Mouse (Mus musculus): ENCODE measurements around the gene Gm6583. TPM values are rescaled to one million over a fixed set of nuclear protein-coding genes. Genes with fewer than 3 reads are reported as not detected.
"Not testable (repeated sequence)": the region's sequence is repeated elsewhere in the genome, so short reads cannot be mapped to it uniquely, and the experiment has no call there.

Gene Gm6583
- polyA plus RNA-seq, 1 experiment from 2014 or later, result 0.28 TPM

DNA sequence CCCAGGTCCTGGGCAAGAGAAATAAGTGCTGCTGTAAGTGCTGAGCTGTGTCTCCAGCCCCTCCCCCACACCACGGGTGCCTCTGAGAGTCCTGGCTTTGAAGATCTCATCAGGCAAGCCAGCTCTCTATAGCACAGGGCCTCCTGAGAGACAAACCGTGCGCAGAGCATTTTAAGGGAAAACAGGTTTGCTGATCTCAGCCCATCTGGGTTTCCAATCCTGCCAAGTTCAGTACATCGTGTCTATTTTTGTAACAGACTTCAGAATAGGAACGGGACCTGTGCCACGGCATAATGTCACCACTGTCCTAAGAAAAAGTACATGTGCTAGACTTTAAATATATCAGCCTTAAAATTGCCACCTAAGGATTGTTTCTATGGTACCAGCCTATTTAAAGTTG is 34.9 kb downstream of the Gm6583 start:
- no peaks in the 10 kb centered on the region for H3K27me3 ChIP-seq (replicated peaks)
- H3K9ac ChIP-seq, result no peak overlapping the region
- no peak for ATAC-seq (ENCODE audit: low FRiP score, low read depth)
- no peak overlapping the region for H3K27ac ChIP-seq
- peaks cover 15% of the 10 kb centered on the region for H3K4me1 ChIP-seq
- H3K4me3 ChIP-seq, result no peak overlapping the region
- WGBS, result 69% methylated on average over 6 of the region's 6 CpGs
- H3K4me2 ChIP-seq (replicated peaks), result no peak overlapping the region
- no peaks in the 10 kb centered on the region for H3K36me3 ChIP-seq
- no peaks in the 10 kb centered on the region for H3K9me3 ChIP-seq

DNA sequence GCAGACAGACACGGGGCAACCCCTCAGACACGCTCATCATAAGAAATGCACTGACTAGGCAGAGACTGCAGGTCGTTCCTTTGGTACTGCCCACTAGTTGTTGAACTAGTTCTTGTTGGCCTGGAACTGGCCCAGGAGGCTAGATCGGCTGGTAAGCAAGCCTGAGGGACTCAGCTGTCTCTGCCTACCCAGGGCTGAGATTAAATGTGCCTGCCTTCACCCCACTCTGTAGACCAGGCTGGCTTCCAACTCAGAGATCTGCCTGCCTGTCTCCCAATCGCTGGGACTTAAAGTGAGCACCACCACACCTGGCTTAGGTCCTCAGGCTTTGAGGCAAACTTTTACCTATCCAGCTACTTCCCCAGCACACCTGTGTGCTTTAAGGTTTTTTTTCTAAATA is 35.5 kb downstream of the Gm6583 start:
- Histone ChIP-seq H3K4me3 (no peak overlapping the region), H3K9ac (no peak overlapping the region), H3K27ac (no peak overlapping the region), H3K4me1 (peaks cover 9% of the 10 kb centered on the region; the same call in 1 of the 2 replicates), H3K4me2 (replicated peaks) (no peak overlapping the region), H3K36me3 (peaks cover under 1% of the 10 kb centered on the region), H3K9me3 (no peaks in the 10 kb centered on the region), H3K27me3 (replicated peaks) (no peaks in the 10 kb centered on the region)
- WGBS, result 79% methylated on average over 5 of the region's 5 CpGs
- no peak for ATAC-seq (ENCODE audit: low FRiP score, low read depth)

DNA sequence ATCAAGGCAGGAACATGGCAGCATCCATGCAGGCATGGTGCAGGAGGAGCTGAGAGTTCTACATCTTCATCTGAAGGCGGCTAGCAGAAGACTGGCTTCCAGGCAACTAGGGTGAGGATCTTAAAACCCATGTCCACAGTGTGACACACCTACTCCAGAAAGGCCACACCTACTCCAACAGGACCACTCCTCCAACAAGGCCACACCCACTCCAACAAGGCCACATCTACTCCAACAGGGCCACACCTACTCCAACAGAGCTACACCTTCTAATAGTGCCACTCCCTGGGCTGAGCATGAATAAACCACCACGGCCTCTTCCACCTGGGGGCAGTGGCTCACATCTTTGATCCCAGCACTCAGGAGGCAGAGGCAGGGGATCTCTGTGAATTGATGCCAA is 36.5 kb downstream of the Gm6583 start:
- not testable (repeated sequence) for H3K4me3 ChIP-seq; H3K4me1 ChIP-seq; H3K27ac ChIP-seq; H3K36me3 ChIP-seq; ATAC-seq (ENCODE audit: low FRiP score, low read depth); H3K9ac ChIP-seq; H3K4me2 ChIP-seq (replicated peaks); H3K9me3 ChIP-seq; H3K27me3 ChIP-seq (replicated peaks)
- WGBS, result 57% methylated on average over 2 of the region's 2 CpGs

DNA sequence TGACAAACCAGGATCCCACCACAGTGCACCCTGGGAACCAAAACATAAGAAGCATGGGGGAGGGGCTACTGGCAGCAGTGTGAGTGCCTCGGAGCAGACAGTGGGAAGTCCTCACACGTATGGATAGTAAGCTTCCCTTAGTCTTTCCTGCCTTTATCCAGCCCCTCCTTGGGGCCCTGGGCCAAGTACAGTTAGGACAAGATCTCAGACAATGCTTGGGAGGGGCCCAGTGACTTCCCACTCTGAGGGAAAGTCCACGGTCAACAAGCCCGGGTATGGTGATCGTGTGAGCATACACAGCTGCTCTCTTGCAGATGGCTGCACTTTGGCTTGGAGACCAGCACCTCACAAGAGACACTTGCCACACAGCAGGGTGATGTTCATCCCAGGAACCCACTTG is 38.5 kb downstream of the Gm6583 start:
- H3K27ac ChIP-seq, result no peak overlapping the region
- H3K4me3 ChIP-seq, result no peak overlapping the region
- no peaks in the 10 kb centered on the region for H3K9me3 ChIP-seq
- 63% methylated on average over 5 of the region's 5 CpGs for WGBS
- no peak overlapping the region for H3K9ac ChIP-seq
- no peak for ATAC-seq (ENCODE audit: low FRiP score, low read depth)
- H3K4me1 ChIP-seq, result peaks cover 5% of the 10 kb centered on the region
- no peak overlapping the region for H3K4me2 ChIP-seq (replicated peaks)
- H3K36me3 ChIP-seq, result peaks cover 18% of the 10 kb centered on the region
- no peaks in the 10 kb centered on the region for H3K27me3 ChIP-seq (replicated peaks)

DNA sequence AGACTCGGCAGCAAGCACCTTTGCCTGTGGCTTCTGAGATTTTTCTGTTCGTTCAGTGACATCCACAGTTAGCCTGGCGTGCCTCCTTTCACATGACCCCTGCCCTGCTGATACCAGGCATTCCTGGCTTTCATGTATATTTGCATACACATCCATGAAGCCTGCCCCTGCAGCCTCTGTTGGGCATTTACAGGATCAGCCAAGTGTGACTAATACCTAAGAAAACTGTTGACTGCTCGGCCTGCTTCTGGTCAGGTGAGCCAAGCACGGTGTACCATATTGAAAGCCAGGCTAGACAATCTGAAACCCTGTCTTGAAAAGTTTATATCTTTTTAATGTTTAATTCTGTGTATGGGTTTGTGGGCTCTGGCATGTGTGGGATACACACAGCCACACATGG is 39.4 kb downstream of the Gm6583 start:
- H3K27me3 ChIP-seq (replicated peaks), result no peaks in the 10 kb centered on the region
- peaks cover 5% of the 10 kb centered on the region for H3K4me1 ChIP-seq
- H3K4me2 ChIP-seq (replicated peaks), result no peak overlapping the region
- H3K9me3 ChIP-seq, result no peaks in the 10 kb centered on the region
- ATAC-seq (ENCODE audit: low FRiP score, low read depth), result no peak
- H3K9ac ChIP-seq, result no peak overlapping the region
- H3K4me3 ChIP-seq, result no peak overlapping the region
- H3K36me3 ChIP-seq, result peaks cover 23% of the 10 kb centered on the region
- H3K27ac ChIP-seq, result no peak overlapping the region
- WGBS, result 90% methylated on average over 5 of the region's 5 CpGs

DNA sequence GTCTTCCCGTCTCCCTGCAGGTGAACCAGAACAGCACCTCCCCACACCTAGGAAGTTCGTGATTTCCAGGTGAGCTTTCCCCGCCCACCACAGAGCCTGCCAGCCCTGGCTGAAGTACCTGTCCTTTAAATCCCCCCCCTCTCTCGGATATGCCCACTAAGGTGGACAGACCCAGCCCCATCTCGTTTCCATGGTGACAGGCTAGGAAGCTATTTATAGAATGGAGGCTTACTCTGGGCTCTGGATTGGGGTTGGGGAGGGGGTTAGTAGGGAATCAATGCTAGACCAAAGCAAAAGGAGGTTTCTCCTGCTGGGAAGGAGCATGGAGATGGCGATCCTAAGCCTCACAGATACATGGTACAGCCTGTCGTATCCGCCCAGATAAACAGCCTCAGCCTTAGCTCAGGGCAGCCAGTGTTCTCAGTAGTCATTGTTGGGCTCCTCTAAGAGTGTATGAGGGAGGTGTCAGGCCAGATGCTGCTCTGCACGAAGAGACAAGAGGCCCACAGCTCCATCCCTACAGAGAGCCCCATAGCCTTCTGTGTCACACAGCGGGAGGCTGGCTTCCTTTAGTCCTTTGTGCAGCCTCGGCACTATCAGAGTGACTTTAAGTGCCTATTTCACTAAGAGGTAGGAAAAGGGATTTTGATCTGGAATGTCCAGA is 42.5 kb downstream of the Gm6583 start:
- Histone ChIP-seq H3K9me3 (no peaks in the 10 kb centered on the region), H3K27ac (no peak overlapping the region), H3K4me1 (peaks cover 5% of the 10 kb centered on the region), H3K4me2 (replicated peaks) (no peak overlapping the region), H3K4me3 (no peak overlapping the region), H3K36me3 (peaks cover 45% of the 10 kb centered on the region), H3K9ac (no peak overlapping the region), H3K27me3 (replicated peaks) (no peaks in the 10 kb centered on the region)
- 69% methylated on average over 11 of the region's 11 CpGs for WGBS
- ATAC-seq (ENCODE audit: low FRiP score, low read depth), result no peak

DNA sequence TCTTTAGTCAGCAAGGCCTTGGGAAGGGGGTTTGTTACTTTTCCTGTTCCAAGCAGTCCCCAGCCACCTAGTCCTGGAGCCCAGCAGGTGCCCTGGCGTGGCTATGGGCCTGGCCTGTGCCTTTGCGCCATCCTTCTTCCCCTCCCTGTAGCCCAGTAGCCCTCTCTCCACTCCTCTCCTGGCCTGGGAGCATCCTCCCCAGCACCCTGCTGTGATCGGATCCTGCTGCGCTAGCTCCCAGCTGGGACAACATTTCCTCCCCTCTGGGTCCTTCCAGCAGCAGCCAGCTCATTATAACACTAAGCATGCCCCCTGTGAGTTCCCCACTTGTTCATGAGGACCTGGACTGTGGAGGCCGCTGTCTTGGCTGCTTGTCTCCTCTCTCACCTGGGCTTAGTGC is 50.0 kb downstream of the Gm6583 start:
- no peak overlapping the region for H3K4me3 ChIP-seq
- H3K27me3 ChIP-seq (replicated peaks), result no peaks in the 10 kb centered on the region
- peaks cover 32% of the 10 kb centered on the region for H3K36me3 ChIP-seq
- 0 out of 2 replicates have a peak, but pooled peaks cover 3% of the 10 kb centered on the region for H3K4me1 ChIP-seq
- 64% methylated on average over 5 of the region's 5 CpGs for WGBS
- H3K9me3 ChIP-seq, result no peaks in the 10 kb centered on the region
- H3K9ac ChIP-seq, result no peak overlapping the region
- no peak overlapping the region for H3K27ac ChIP-seq
- H3K4me2 ChIP-seq (replicated peaks), result no peak overlapping the region
- ATAC-seq (ENCODE audit: low FRiP score, low read depth), result no peak

Other genes starting within 250 kb of the Gm6583 start
- 2.4 and 3.0 TPM in 2 replicates for gene Cryba4, start 103.5 kb downstream of the Gm6583 start, polyA plus RNA-seq (2016; fragmentation: Nextera tagmentation; extraction: Ambion mirVana)
- gene Crybb1, start 100.2 kb downstream of the Gm6583 start, polyA plus RNA-seq (2016; fragmentation: Nextera tagmentation; extraction: Ambion mirVana), result 2.9 and 3.1 TPM in 2 replicates
- gene Tpst2, start 79.3 kb downstream of the Gm6583 start, polyA plus RNA-seq (2016; fragmentation: Nextera tagmentation; extraction: Ambion mirVana), result 28.7 and 35.4 TPM in 2 replicates
- gene Tfip11, start 29.7 kb downstream of the Gm6583 start, polyA plus RNA-seq (2016; fragmentation: Nextera tagmentation; extraction: Ambion mirVana), result 38.8 and 40.3 TPM in 2 replicates
- gene Srrd, start 13.0 kb downstream of the Gm6583 start, polyA plus RNA-seq (2016; fragmentation: Nextera tagmentation; extraction: Ambion mirVana), result 59.5 and 60.2 TPM in 2 replicates
- gene Hps4, start 12.9 kb downstream of the Gm6583 start, polyA plus RNA-seq (2016; fragmentation: Nextera tagmentation; extraction: Ambion mirVana), result 36.1 and 38.4 TPM in 2 replicates
- 55.2 and 67.7 TPM in 2 replicates for gene Asphd2, start 38.8 kb upstream of the Gm6583 start, polyA plus RNA-seq (2016; fragmentation: Nextera tagmentation; extraction: Ambion mirVana)
- gene Gm6588, start 93.4 kb upstream of the Gm6583 start, polyA plus RNA-seq (2016; fragmentation: Nextera tagmentation; extraction: Ambion mirVana), result 0.29 and 0.36 TPM in 2 replicates
- 12.0 and 13.0 TPM in 2 replicates for gene Sez6l, start 221.2 kb upstream of the Gm6583 start, polyA plus RNA-seq (2016; fragmentation: Nextera tagmentation; extraction: Ambion mirVana)